Mouse (Mus musculus) heart, postnatal 25 days (tissue): Measurements from ENCODE around the gene Gpx3. TPM values are rescaled to one million over a fixed set of nuclear protein-coding genes. Genes with fewer than 3 reads are reported as not detected.

ENCODE experiments used
- total RNA-seq, 2 experiments: library from RNA; stranded (reverse); gene quantifications; 2 replicates each; pipeline ENCODE4 v1.2.3; 2021

Gene Gpx3
- total RNA-seq, 2 experiments from 2014 or later: 177 to 178 TPM

Other genes with a start within 250 kb of the Gpx3 start
- gene Cdc42se2, start 114.8 kb upstream of the Gpx3 start, total RNA-seq: 10 to 100 TPM; 25.8 to 29.0 TPM
- 10 to 100 TPM; 34.6 to 47.1 TPM for gene Lyrm7, start 41.5 kb upstream of the Gpx3 start, total RNA-seq
- gene Hint1, start 36.1 kb upstream of the Gpx3 start, total RNA-seq: 100 to 1,000 TPM; 290 to 301 TPM
- 10 to 100 TPM; 27.1 to 29.8 TPM for gene Tnip1, start 60.5 kb downstream of the Gpx3 start, total RNA-seq
- 100 to 1,000 TPM; 240 to 246 TPM for gene Anxa6, start 131.0 kb downstream of the Gpx3 start, total RNA-seq
- gene Ccdc69, start 175.7 kb downstream of the Gpx3 start, total RNA-seq: 10 to 100 TPM; 11.4 to 13.4 TPM
- 10 to 100 TPM; 10.6 to 10.9 TPM for gene Gm2a, start 195.7 kb downstream of the Gpx3 start, total RNA-seq
- not detected for gene Slc36a3, start 249.3 kb downstream of the Gpx3 start, total RNA-seq